Mouse (Mus musculus) CH12.LX (cell line): ENCODE measurements at regions not wholly inside any gene's neighbourhood (a gene's known extent, or its start where the extent isn't known, plus 50 kb on each side); places are given as distances from the start of the nearest gene placed in this dataset.

ENCODE experiments used
- DNase-seq: peaks from one replicate; pipeline ENCODE4 v3.0.0-alpha.2; 2013; ENCODE audit errors: extremely low read depth
- H3K27ac ChIP-seq: 2 replicates; pipeline ENCODE4 v1.5.1; 2012; ENCODE audit warnings: low read depth, mild to moderate bottlenecking, control low read depth, moderate library complexity; ENCODE audit not compliant: insufficient read depth
- H3K27me3 ChIP-seq: replicated peaks from 2 replicates; pipeline ENCODE3; 2012; ENCODE audit warnings: inconsistent platforms
- H3K36me3 ChIP-seq, 2 experiments: replicated peaks in 1 of 2; 2 replicates each; pipeline versions ENCODE3 to v1.6.1; 2012; ENCODE audit warnings: inconsistent platforms in 1 of 2, low read length in 1 of 2, mild to moderate bottlenecking in 1 of 2, mixed read lengths in 1 of 2, moderate library complexity in 1 of 2; ENCODE audit not compliant: control insufficient read depth in 1 of 2, insufficient read depth in 1 of 2
- H3K4me1 ChIP-seq, 2 experiments: 2 replicates each; pipeline ENCODE4 v1.6.1; 2012; ENCODE audit warnings: inconsistent platforms in 1 of 2, moderate library complexity in 1 of 2; ENCODE audit not compliant: insufficient read depth in 2 of 2, control insufficient read depth in 1 of 2
- H3K4me2 ChIP-seq: 2 replicates; pipeline ENCODE4 v1.6.1; 2012; ENCODE audit warnings: low read depth, mild to moderate bottlenecking, control low read depth; ENCODE audit not compliant: poor library complexity, insufficient read depth, severe bottlenecking
- H3K4me3 ChIP-seq, 3 experiments: fragments of 150-350 bp in 1 of 3; sonication (generic) in 1 of 3; replicated peaks in 1 of 3; 2 replicates each; pipeline versions ENCODE3 to v1.5.1; 2011 to 2012; ENCODE audit warnings: low read depth in 2 of 3, low read length in 2 of 3, mild to moderate bottlenecking in 2 of 3, moderate library complexity in 2 of 3, control low read depth in 1 of 3, improper control_type of control experiment in 1 of 3, inconsistent platforms in 1 of 3, mixed read lengths in 1 of 3; ENCODE audit not compliant: poor library complexity in 1 of 3
- H3K79me2 ChIP-seq: replicated peaks from 2 replicates; pipeline ENCODE4 v1.6.1; 2012; ENCODE audit warnings: mild to moderate bottlenecking, moderate library complexity; ENCODE audit not compliant: control insufficient read depth, poor library complexity, insufficient read depth, severe bottlenecking; ENCODE audit errors: extremely low read depth
- H3K9ac ChIP-seq: 2 replicates; pipeline ENCODE4 v1.6.1; 2012; ENCODE audit warnings: low read depth, mild to moderate bottlenecking, control low read depth, moderate library complexity; ENCODE audit not compliant: insufficient read depth
- H3K9me3 ChIP-seq: replicated peaks from 2 replicates; pipeline ENCODE3; 2012; ENCODE audit warnings: low read length, inconsistent platforms, mixed read lengths
- CTCF ChIP-seq, 2 experiments: IDR thresholded peaks in 1 of 2; conservative IDR thresholded peaks in 1 of 2; 2 replicates each; pipeline ENCODE4 v1.5.1; 2011 to 2012; ENCODE audit warnings: low read depth in 2 of 2, low read length in 2 of 2, improper control_type of control experiment in 1 of 2, inconsistent platforms in 1 of 2, mild to moderate bottlenecking in 1 of 2, moderate library complexity in 1 of 2
- E2F4 ChIP-seq: IDR thresholded peaks from 2 replicates; pipeline ENCODE4 v1.6.1; 2011; ENCODE audit warnings: low read depth, low read length, improper control_type of control experiment; ENCODE audit not compliant: insufficient replicate concordance
- ELF1 ChIP-seq: IDR thresholded peaks from 2 replicates; pipeline ENCODE4 v1.6.1; 2014; ENCODE audit warnings: low read depth, mild to moderate bottlenecking, inconsistent platforms, low read length, improper control_type of control experiment
- EP300 ChIP-seq: IDR thresholded peaks from 2 replicates; pipeline ENCODE4 v1.6.1; 2011; ENCODE audit warnings: low read length, improper control_type of control experiment
- ETS1 ChIP-seq: conservative IDR thresholded peaks from 2 replicates; pipeline ENCODE4 v1.6.1; 2012; ENCODE audit warnings: low read depth, mild to moderate bottlenecking, inconsistent platforms, low read length, improper control_type of control experiment, moderate library complexity
- HCFC1 ChIP-seq: IDR thresholded peaks from 2 replicates; pipeline ENCODE4 v1.6.1; 2012; ENCODE audit warnings: low read depth, mild to moderate bottlenecking, inconsistent platforms, low read length, improper control_type of control experiment
- KAT2A ChIP-seq: IDR thresholded peaks from 2 replicates; pipeline ENCODE4 v1.6.1; 2012; ENCODE audit warnings: low read length, improper control_type of control experiment, inconsistent platforms; ENCODE audit not compliant: insufficient replicate concordance
- MAFK ChIP-seq: IDR thresholded peaks from 2 replicates; pipeline ENCODE4 v1.6.1; 2011; ENCODE audit warnings: low read length, improper control_type of control experiment; ENCODE audit not compliant: insufficient replicate concordance
- MAZ ChIP-seq: IDR thresholded peaks from 2 replicates; pipeline ENCODE4 v1.6.1; 2012; ENCODE audit warnings: low read depth, mild to moderate bottlenecking, inconsistent platforms, low read length, improper control_type of control experiment, moderate library complexity
- MEF2A ChIP-seq: IDR thresholded peaks from 2 replicates; pipeline ENCODE4 v1.6.1; 2014; ENCODE audit warnings: low read depth, mild to moderate bottlenecking, inconsistent platforms, low read length, improper control_type of control experiment, borderline replicate concordance
- MXI1 ChIP-seq: IDR thresholded peaks from 2 replicates; pipeline ENCODE4 v1.6.1; 2011; ENCODE audit warnings: mild to moderate bottlenecking, low read depth, low read length, improper control_type of control experiment
- NRF1 ChIP-seq: IDR thresholded peaks from 2 replicates; pipeline ENCODE4 v1.6.1; 2014; ENCODE audit warnings: low read depth, mild to moderate bottlenecking, inconsistent platforms, low read length, improper control_type of control experiment, moderate library complexity
- POLR2AphosphoS2 ChIP-seq: IDR thresholded peaks from 2 replicates; pipeline ENCODE4 v1.6.1; 2011; ENCODE audit warnings: low read depth, low read length, improper control_type of control experiment
- RAD21 ChIP-seq: IDR thresholded peaks from 2 replicates; pipeline ENCODE4 v1.6.1; 2011; ENCODE audit warnings: low read depth, mild to moderate bottlenecking, low read length, improper control_type of control experiment, moderate library complexity
- SMC3 ChIP-seq: IDR thresholded peaks from 2 replicates; pipeline ENCODE4 v1.6.1; 2011; ENCODE audit warnings: low read depth, low read length, improper control_type of control experiment
- UBTF ChIP-seq: IDR thresholded peaks from 2 replicates; pipeline ENCODE4 v1.6.1; 2012; ENCODE audit warnings: low read depth, mild to moderate bottlenecking, inconsistent platforms, low read length, improper control_type of control experiment, moderate library complexity
- USF1 ChIP-seq: IDR thresholded peaks from 2 replicates; pipeline ENCODE4 v1.6.1; 2014; ENCODE audit warnings: low read depth, mild to moderate bottlenecking, inconsistent platforms, low read length, improper control_type of control experiment
- ZKSCAN1 ChIP-seq: IDR thresholded peaks from 2 replicates; pipeline ENCODE4 v1.6.1; 2012; ENCODE audit warnings: low read depth, inconsistent platforms, low read length, improper control_type of control experiment, borderline replicate concordance
- dilution Hi-C: fragments of 300-500 bp; cut with MboI; formaldehyde crosslinking; loops from 2 replicates; pipeline ENCODE4 v1.14.3; 2020; ENCODE audit warnings: low sequenced_read_pairs; ENCODE audit not compliant: extremely low pct_unique_long_range_greater_than_20kb, extremely low pct_ligation_motif_present
- in situ Hi-C: fragments of 300-500 bp; cut with MboI; formaldehyde crosslinking; loops from 3 replicates; pipeline ENCODE4 v1.14.3; 2019; ENCODE audit warnings: low sequenced_read_pairs, low pct_ligation_motif_present, low pct_unique_long_range_greater_than_20kb, mixed read lengths

GRCm38 (mm10) chr14:114074011-114074410 lies 759.6 kb downstream of the Tpm3-rs7 start:
- Histone ChIP-seq H3K4me3 (no peak overlapping the region), H3K4me1 (no peaks in the 10 kb centered on the region), H3K9me3 (peaks cover 35% of the 10 kb centered on the region), H3K27ac (no peak overlapping the region), H3K79me2 (no peaks in the 10 kb centered on the region), H3K36me3 (no peaks in the 10 kb centered on the region), H3K27me3 (no peaks in the 10 kb centered on the region), H3K9ac (no peak overlapping the region), H3K4me2 (no peak overlapping the region)
- TF ChIP-seq MXI1: no peak
- no peak for TF ChIP-seq MEF2A
- no peak for TF ChIP-seq E2F4
- TF ChIP-seq KAT2A: no peak
- TF ChIP-seq USF1: no peak
- no peak for TF ChIP-seq POLR2AphosphoS2
- no peak for TF ChIP-seq ZKSCAN1
- TF ChIP-seq EP300: no peak
- no peak for TF ChIP-seq ETS1
- TF ChIP-seq HCFC1: no peak
- TF ChIP-seq UBTF: no peak
- no peak for TF ChIP-seq MAFK
- no peak for TF ChIP-seq ELF1
- TF ChIP-seq RAD21: no peak
- TF ChIP-seq CTCF (conservative IDR thresholded peaks at IDR 0.05 in 1 of 2, IDR thresholded peaks at IDR 0.05 in 1 of 2; ENCODE audit: low read depth in 2 of 2, low read length in 2 of 2): no peak
- DNase-seq: no peak
- dilution Hi-C loops: no loop called here
- in situ Hi-C loops: no loop called here

DNA sequence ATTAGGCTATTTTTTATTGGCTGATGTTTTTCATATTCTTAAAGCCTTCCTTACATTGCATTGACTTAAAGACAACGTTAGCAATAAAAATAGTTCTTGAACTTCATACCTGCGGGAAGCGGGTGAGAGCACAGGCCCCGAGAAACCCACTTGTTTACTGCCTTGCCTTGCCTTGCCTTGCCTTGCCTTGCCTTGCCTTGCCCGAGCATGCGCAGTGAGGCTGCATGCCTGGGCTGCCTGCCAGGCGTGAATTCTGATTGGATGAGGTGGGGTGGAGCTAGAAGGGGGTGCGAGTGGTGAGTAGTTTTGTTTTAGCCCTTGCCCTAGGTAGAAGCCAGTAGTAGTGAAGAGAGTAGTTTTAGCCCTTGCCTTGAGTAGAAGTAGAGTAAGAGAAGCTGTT lies 792.4 kb downstream of the Tpm3-rs7 start:
- no peaks in the 10 kb centered on the region for H3K36me3 ChIP-seq
- H3K79me2 ChIP-seq: no peaks in the 10 kb centered on the region
- no peaks in the 10 kb centered on the region for H3K27me3 ChIP-seq
- H3K4me3 ChIP-seq: no peak overlapping the region
- TF ChIP-seq NRF1 (peak; percentile 60), MAZ (no peak), SMC3 (no peak)
- dilution Hi-C loops (no loop called here), in situ Hi-C loops (no loop called here)
- no peak for DNase-seq
- no peak overlapping the region for H3K27ac ChIP-seq
- peaks cover 4% of the 10 kb centered on the region for H3K9me3 ChIP-seq
- H3K4me2 ChIP-seq: no peak overlapping the region
- no peak overlapping the region for H3K9ac ChIP-seq
- H3K4me1 ChIP-seq: no peaks in the 10 kb centered on the region
